Mouse (Mus musculus) midbrain, embryonic 15.5 days (tissue): ENCODE measurements around the gene Ppil4. TPM values are rescaled to one million over a fixed set of nuclear protein-coding genes. Genes with fewer than 3 reads are reported as not detected.
A peak's percentile ranks its signal among the peaks of the same experiment; 100 is the strongest.

ENCODE experiments used
- ATAC-seq: fragments of 200-750 bp; cut with Nextera tagmentation; replicated peaks from 2 replicates; pipeline ENCODE4 v1.8.0; 2017; ENCODE audit warnings: moderate TSS enrichment
- H3K27ac ChIP-seq: fragments of 300-500 bp; sonication (generic); 2 replicates; pipeline ENCODE4 v1.5.1; 2015; ENCODE audit warnings: mild to moderate bottlenecking, inconsistent platforms
- H3K27me3 ChIP-seq: fragments of 300-500 bp; sonication (generic); replicated peaks from 2 replicates; pipeline ENCODE4 v1.6.1; 2015; ENCODE audit warnings: inconsistent platforms
- H3K36me3 ChIP-seq: fragments of 300-500 bp; sonication (generic); replicated peaks from 2 replicates; pipeline ENCODE4 v1.6.1; 2015; ENCODE audit warnings: inconsistent platforms
- H3K4me1 ChIP-seq: fragments of 300-500 bp; sonication (generic); 2 replicates; pipeline ENCODE4 v1.6.1; 2015; ENCODE audit warnings: inconsistent platforms
- H3K4me2 ChIP-seq: fragments of 300-500 bp; sonication (generic); 2 replicates; pipeline ENCODE4 v1.6.1; 2015; ENCODE audit warnings: inconsistent platforms, mild to moderate bottlenecking, moderate library complexity
- H3K4me3 ChIP-seq: fragments of 300-500 bp; sonication (generic); 2 replicates; pipeline ENCODE4 v1.5.1; 2015; ENCODE audit warnings: mild to moderate bottlenecking, inconsistent platforms
- H3K9ac ChIP-seq: fragments of 300-500 bp; sonication (generic); 2 replicates; pipeline ENCODE4 v1.6.1; 2015; ENCODE audit warnings: mild to moderate bottlenecking, inconsistent platforms
- H3K9me3 ChIP-seq: fragments of 300-500 bp; sonication (generic); 2 replicates; pipeline ENCODE4 v1.6.1; 2016; ENCODE audit warnings: inconsistent platforms
- WGBS: fragments of 180-500 bp; shearing (Covaris S2); methylation state at CpG from one replicate; pipeline ENCODE4 v1.1.7; 2015; ENCODE audit warnings: mixed read lengths; 5-methylcytosine and 5-hydroxymethylcytosine counted together
- polyA plus RNA-seq: library from polyadenylated mRNA; unstranded; fragments of >200 nt; fragmentation: Nextera tagmentation; extraction: Ambion mirVana; gene quantifications from 2 replicates; pipeline ENCODE4 v1.2.1, GENCODE M21; 2015

The Ppil4 gene
- polyA plus RNA-seq, 1 experiment from 2014 or later = 53.3 TPM

DNA sequence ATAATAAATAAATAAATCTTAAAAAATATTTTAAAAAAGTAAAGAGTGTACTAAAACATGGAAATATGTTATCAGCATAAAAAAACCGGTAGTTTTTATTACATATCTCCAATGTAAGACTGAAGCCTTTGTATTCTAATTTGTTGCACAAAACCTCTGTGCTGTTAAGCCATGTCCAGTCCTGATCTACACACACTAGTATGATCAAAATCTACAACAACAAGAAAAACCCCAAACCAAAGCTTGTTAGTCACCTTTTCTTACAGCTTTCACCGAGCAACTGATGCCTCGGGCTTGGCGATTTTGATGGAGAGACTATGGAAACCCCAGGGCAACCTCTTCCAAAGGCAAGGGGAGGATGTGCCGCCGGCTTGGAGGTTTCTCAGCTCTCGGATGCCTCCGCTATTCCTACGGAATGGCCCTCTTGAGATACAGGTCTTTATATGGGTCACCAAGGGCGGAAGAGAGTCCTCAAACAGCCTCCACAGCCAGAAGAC is 389 bp upstream of the Ppil4 start:
- H3K9me3 ChIP-seq = no peaks in the 10 kb centered on the region
- H3K4me3 ChIP-seq = peak overlapping the region; percentile 67
- H3K27ac ChIP-seq = peak overlapping the region; percentile 76
- peak overlapping the region; percentile 57 for H3K4me2 ChIP-seq
- under 1% methylated on average over 10 of the region's 10 CpGs for WGBS
- peaks cover 10% of the 10 kb centered on the region; the same call in 1 of the 2 replicates for H3K36me3 ChIP-seq
- no peaks in the 10 kb centered on the region for H3K27me3 ChIP-seq
- H3K9ac ChIP-seq = peak overlapping the region; percentile 73
- H3K4me1 ChIP-seq = peaks cover 28% of the 10 kb centered on the region
- peak; percentile 54 for ATAC-seq

DNA sequence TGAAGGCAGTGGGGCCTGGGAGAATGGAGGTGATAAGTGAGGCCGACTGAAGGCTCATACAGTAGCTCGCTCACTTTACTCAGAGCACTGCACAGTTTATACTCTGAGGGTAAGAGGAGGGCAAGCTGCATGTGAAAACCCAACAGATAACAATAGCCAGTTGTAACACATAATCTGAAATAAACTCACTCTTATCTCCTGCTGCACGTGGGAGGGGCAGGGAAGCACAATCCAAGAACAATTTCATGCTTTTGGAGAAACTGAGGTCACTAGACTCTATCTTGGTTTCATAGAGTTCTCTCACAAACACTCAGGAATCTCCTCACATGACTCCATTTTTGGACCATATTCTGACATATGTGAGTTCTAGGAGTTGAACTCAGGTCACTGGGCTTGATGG is 8.6 kb downstream of the Ppil4 start:
- H3K4me1 ChIP-seq = no peaks in the 10 kb centered on the region
- no peak overlapping the region for H3K4me3 ChIP-seq
- no peak overlapping the region for H3K9ac ChIP-seq
- no peaks in the 10 kb centered on the region for H3K9me3 ChIP-seq
- no peak overlapping the region for H3K4me2 ChIP-seq
- no peaks in the 10 kb centered on the region for H3K27me3 ChIP-seq
- 96% methylated on average over 3 of the region's 3 CpGs for WGBS
- ATAC-seq = no peak
- H3K36me3 ChIP-seq = peaks cover 45% of the 10 kb centered on the region
- H3K27ac ChIP-seq = no peak overlapping the region

DNA sequence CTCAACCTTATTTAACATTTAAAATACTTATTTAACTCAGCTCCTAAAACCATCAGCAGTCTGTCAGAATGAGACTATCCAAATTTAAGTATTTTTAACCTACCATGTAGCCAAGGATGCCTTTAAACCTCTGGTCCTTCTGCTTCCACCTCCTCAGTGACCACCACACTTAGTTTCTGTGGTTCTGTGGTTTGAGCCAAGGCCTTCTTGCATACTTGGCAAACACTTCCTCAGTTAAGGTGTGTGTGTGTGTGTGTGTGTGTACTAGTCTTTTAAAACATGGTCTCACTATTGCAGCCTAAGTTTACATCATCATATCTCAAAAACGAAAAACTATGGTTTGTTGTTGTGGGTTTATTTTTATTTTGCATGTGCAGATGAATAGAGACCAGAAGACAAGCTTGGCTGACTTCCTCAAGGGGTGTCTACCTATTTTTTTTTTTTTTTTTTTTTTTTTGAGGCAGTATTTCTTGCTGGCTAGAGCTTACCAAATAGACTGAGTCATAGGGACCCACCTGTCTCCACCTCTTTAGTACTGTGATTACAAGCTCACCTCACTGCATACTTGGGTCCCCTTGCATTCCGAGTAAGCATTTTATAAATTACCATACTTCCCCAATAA is 9.9 kb downstream of the Ppil4 start:
- no peak for ATAC-seq
- H3K36me3 ChIP-seq = peaks cover 39% of the 10 kb centered on the region
- no peak overlapping the region for H3K4me2 ChIP-seq
- no peaks in the 10 kb centered on the region for H3K27me3 ChIP-seq
- no peak overlapping the region for H3K9ac ChIP-seq
- no peak overlapping the region for H3K27ac ChIP-seq
- no peaks in the 10 kb centered on the region for H3K9me3 ChIP-seq
- WGBS = 93% methylated on average over 2 of the region's 2 CpGs
- no peaks in the 10 kb centered on the region for H3K4me1 ChIP-seq
- no peak overlapping the region for H3K4me3 ChIP-seq

DNA sequence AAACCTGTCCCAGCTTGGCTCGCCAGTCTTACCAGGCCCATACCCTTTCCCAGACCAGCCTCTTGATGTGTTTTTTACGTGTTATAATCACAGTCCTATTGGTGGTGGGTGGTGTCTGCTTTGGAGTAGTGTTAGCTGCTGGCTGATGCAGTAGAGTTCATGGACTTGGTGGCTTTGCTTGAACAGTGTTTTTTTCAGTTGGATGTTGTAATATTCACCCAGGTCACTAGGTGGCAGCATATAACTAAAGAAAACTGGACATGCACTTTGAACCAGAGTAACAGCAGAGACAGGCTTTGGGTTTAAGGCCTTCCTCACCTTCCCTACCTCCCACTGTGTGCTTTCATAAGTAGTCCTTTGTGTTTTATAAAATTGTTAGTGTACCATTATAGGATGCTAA is 17.2 kb downstream of the Ppil4 start:
- peak; percentile 52; the same call in 1 of the 2 replicates for ATAC-seq
- Histone ChIP-seq H3K9me3 (no peaks in the 10 kb centered on the region), H3K27me3 (no peaks in the 10 kb centered on the region), H3K4me3 (no peak overlapping the region), H3K4me2 (no peak overlapping the region), H3K36me3 (peaks cover 34% of the 10 kb centered on the region), H3K4me1 (no peaks in the 10 kb centered on the region), H3K9ac (no peak overlapping the region), H3K27ac (no peak overlapping the region)
- whole genome bisulfite sequencing = 52% methylated on average over 2 of the region's 2 CpGs

DNA sequence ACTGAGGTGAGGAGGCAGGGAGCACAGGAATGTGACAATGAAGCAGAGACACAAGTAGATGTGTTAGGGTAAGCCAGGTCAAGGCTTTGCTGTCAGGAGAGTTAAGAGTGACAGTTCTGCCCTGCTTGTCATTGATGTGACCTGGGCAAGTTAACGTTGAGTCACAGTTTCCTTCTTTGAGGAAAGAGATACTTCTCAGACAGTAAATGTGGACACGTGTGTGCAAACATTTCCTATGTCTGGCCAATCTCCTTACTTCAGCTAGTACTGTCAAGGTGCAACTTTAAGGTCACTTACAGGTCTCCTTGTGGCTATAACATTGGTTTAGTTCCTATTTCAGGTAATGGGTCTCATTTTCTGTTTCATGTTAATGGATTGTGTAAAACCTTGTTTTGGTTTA is 23.8 kb downstream of the Ppil4 start:
- Histone ChIP-seq H3K4me3 (no peak overlapping the region), H3K27me3 (no peaks in the 10 kb centered on the region), H3K4me2 (no peak overlapping the region), H3K36me3 (peaks cover 23% of the 10 kb centered on the region), H3K9me3 (no peaks in the 10 kb centered on the region), H3K27ac (no peak overlapping the region), H3K9ac (no peak overlapping the region), H3K4me1 (no peaks in the 10 kb centered on the region)
- 89% methylated on average over 2 of the region's 2 CpGs for WGBS
- ATAC-seq = no peak

DNA sequence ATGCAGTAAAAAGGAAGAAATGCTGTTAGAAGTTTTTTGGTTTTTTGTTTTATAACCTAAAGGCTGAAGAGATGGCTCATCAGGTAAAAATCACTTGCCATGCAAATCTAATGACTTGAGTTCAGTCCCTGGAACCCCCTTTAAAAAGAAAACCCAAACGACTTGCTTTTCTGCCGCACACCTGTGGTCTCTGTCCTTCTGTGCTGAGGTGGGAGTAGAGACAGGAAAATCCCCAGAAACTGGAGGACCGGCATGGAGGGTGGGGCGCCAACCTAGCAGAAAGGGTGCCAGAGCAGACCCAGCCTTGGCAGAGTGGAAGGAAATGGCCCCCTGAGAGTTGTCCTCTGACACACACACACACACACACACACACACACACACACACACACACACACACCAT is 26.0 kb downstream of the Ppil4 start:
- Histone ChIP-seq H3K4me2 (no peak overlapping the region), H3K27me3 (no peaks in the 10 kb centered on the region), H3K4me3 (no peak overlapping the region), H3K36me3 (peaks cover 31% of the 10 kb centered on the region; the same call in 1 of the 2 replicates), H3K9me3 (no peaks in the 10 kb centered on the region), H3K27ac (no peak overlapping the region), H3K9ac (no peak overlapping the region), H3K4me1 (no peaks in the 10 kb centered on the region)
- 96% methylated on average over 4 of the region's 4 CpGs for WGBS
- no peak for ATAC-seq

DNA sequence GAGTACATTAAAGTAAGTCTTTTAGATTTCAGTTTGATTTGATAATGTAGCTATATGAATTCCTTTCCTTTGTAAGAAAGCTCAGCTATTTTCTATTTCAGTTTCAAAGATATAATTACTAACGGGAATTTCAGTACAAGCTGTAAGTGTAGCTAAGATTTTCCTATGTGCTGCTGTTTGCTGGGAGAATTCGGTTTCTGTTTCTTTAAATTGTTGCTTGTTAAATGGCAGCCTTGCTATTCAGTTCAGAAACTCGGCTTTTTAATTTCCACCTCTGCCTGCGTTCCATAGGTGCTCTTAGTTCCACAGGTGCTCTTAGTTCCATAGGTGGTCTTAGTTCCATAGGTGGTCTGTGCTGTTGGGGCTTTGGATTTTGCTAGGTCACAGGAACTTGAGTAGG is 26.5 kb downstream of the Ppil4 start:
- H3K36me3 ChIP-seq = peaks cover 32% of the 10 kb centered on the region; the same call in 1 of the 2 replicates
- 98% methylated on average over 4 of the region's 4 CpGs for WGBS
- no peak for ATAC-seq

DNA sequence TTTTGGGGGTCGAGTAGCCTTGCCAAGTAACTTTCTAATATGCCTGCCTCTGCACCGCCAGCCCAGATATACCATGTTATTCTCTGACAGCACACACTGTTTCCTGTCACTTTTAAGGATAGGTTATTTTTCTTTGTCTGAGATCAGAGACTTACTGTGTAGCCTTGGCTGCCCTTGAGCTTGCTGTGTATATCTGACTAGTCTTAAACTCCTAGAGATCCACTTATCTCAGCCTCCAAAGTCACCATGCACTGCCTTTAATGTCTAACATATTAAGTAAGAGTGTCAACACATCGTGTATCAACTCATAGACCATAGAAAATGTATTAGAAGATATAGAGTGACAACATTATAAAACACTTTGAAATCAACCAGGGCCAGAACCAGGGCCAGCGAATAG is 26.9 kb downstream of the Ppil4 start:
- WGBS = 95% methylated on average over 4 of the region's 4 CpGs
- Histone ChIP-seq H3K9me3 (no peaks in the 10 kb centered on the region), H3K27me3 (no peaks in the 10 kb centered on the region), H3K9ac (no peak overlapping the region), H3K27ac (no peak overlapping the region), H3K36me3 (peaks cover 27% of the 10 kb centered on the region; the same call in 1 of the 2 replicates), H3K4me3 (no peak overlapping the region), H3K4me1 (no peaks in the 10 kb centered on the region), H3K4me2 (no peak overlapping the region)
- no peak for ATAC-seq

More for the DNA sequence above, 26.5 kb downstream of the Ppil4 start:
- Histone ChIP-seq H3K4me3 (no peak overlapping the region), H3K4me1 (no peaks in the 10 kb centered on the region), H3K4me2 (no peak overlapping the region), H3K9me3 (no peaks in the 10 kb centered on the region), H3K27ac (no peak overlapping the region), H3K27me3 (no peaks in the 10 kb centered on the region), H3K9ac (no peak overlapping the region)

DNA sequence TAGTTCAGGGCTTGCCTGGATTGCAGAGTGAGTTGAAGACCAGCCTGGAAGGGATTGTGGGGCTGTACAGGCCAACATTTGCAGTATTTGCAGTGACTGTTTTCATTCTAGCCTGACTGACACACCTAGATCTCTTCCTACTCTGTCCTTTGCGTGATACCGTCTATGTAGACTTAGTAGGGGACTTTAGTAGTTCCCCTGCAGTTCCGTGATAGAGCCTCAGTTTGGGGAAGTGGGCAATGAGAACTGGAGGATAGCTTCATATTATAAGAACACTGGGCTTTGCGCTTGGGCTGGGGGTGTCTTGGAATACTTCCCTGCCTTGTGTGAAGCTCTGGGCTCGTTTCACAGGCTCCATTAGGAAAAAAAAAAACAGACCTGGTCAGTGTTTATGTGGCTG is 27.5 kb downstream of the Ppil4 start:
- no peak overlapping the region for H3K27ac ChIP-seq
- H3K27me3 ChIP-seq = no peaks in the 10 kb centered on the region
- WGBS = 90% methylated on average over 5 of the region's 5 CpGs

DNA sequence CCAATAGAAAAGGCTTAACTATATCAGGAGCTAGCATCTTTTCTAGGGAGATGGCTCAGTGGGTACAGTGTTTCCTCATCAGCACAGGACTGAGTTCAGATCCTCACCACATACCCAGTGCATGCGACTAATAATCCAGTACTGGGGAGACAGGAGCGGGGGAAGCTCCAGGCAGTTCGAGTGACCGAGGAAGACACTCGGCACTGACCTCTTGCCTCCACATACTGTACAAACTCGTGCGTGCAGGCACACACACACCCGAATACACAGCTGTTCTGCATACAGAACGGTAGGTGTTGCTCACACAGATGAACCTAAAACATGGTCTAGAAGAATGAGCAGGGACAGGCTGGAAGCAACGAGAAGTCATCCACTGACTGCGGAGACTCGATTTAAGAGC is 29.3 kb downstream of the Ppil4 start:
- ATAC-seq = no peak
- H3K36me3 ChIP-seq = peaks cover 24% of the 10 kb centered on the region; the same call in 1 of the 2 replicates
- H3K27ac ChIP-seq = no peak overlapping the region
- no peaks in the 10 kb centered on the region for H3K27me3 ChIP-seq
- no peak overlapping the region for H3K4me3 ChIP-seq
- H3K4me2 ChIP-seq = no peak overlapping the region
- no peak overlapping the region for H3K9ac ChIP-seq
- no peaks in the 10 kb centered on the region for H3K4me1 ChIP-seq
- WGBS = 96% methylated on average over 12 of the region's 12 CpGs
- H3K9me3 ChIP-seq = no peaks in the 10 kb centered on the region

More for the DNA sequence above, 27.5 kb downstream of the Ppil4 start:
- no peak for ATAC-seq
- Histone ChIP-seq H3K4me3 (no peak overlapping the region), H3K9me3 (no peaks in the 10 kb centered on the region), H3K9ac (no peak overlapping the region), H3K4me1 (no peaks in the 10 kb centered on the region), H3K36me3 (peaks cover 27% of the 10 kb centered on the region; the same call in 1 of the 2 replicates), H3K4me2 (no peak overlapping the region)

DNA sequence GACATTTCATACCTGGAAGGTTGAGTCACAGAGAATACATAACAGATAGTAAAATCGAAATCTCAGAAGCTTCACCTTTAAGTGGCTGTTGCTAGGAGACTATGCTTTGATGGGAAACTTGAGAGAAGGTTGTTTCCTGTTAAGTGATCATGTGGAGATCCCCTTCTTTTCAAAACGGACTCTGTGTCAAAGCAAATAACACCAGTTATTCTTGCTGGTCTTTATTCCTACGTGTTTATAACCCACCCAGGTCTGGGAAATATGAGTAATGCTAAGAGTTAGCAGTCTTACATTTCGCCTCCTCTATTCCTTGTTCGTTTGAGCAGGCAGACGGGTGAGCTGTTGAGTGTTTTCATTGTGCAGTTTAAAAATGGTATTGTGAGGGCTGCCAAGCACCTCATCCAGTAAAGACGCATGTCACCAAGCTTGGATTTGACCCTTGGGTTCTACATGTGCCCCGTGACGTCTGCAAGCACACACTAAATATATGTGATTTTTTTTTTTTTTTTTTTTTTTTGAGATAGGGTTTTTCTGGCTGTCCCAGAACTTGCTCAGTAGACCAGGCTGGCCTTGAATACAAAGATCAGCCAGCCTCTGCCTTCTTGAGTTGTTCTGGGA is 32.1 kb downstream of the Ppil4 start:
- Histone ChIP-seq H3K9ac (no peak overlapping the region), H3K4me2 (no peak overlapping the region), H3K9me3 (no peaks in the 10 kb centered on the region), H3K27ac (no peak overlapping the region), H3K4me3 (no peak overlapping the region), H3K36me3 (peaks cover 18% of the 10 kb centered on the region; the same call in 1 of the 2 replicates), H3K4me1 (no peaks in the 10 kb centered on the region), H3K27me3 (no peaks in the 10 kb centered on the region)
- 87% methylated on average over 9 of the region's 9 CpGs for WGBS
- ATAC-seq = no peak

DNA sequence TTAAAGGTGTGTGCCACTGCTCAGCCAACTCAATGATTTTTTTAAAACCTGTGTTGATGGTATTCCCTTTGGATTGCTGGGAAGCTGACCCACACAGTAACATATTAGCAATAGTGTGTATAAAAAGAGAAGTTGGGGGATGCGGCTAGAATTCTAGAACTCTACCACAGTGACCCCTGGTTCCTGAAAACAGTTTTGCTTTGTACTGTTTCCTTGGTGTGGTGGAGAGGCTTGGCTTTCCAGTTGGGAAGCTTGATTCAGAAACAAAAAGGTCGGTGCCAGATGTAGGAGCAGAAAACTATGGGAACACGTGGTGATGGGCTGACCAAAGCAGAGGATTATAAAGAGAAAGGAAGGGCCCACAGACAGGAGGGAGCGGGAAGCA is 32.6 kb downstream of the Ppil4 start:
- no peaks in the 10 kb centered on the region for H3K9me3 ChIP-seq

DNA sequence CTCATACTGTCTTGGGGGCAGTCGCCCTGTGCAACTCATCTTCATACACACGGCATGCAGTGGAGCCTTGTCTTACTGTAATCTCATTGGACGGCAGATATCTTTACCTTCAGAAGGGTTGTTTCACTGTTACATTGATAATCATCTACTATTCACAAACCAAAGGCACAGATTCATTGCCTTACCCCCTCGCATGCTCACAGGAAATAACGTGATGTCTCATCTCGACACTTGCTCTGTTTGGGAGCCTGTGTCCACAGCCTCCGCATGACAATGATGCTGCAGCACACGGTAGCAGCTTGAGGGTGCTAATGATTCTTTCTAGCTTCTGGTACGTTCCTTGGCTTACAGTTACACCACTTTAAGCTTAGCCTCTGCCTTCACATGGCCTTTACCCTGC is 33.4 kb downstream of the Ppil4 start:
- WGBS = 95% methylated on average over 9 of the region's 9 CpGs
- Histone ChIP-seq H3K9ac (no peak overlapping the region), H3K9me3 (no peaks in the 10 kb centered on the region), H3K36me3 (peaks cover 13% of the 10 kb centered on the region; the same call in 1 of the 2 replicates), H3K27me3 (no peaks in the 10 kb centered on the region), H3K27ac (no peak overlapping the region), H3K4me3 (no peak overlapping the region), H3K4me2 (no peak overlapping the region), H3K4me1 (no peaks in the 10 kb centered on the region)
- ATAC-seq = no peak

More for the DNA sequence above, 32.6 kb downstream of the Ppil4 start:
- Histone ChIP-seq H3K27ac (no peak overlapping the region), H3K36me3 (peaks cover 18% of the 10 kb centered on the region; the same call in 1 of the 2 replicates), H3K4me3 (no peak overlapping the region), H3K9ac (no peak overlapping the region), H3K4me1 (no peaks in the 10 kb centered on the region), H3K4me2 (no peak overlapping the region), H3K27me3 (no peaks in the 10 kb centered on the region)
- no peak for ATAC-seq
- 93% methylated on average over 4 of the region's 4 CpGs for WGBS
